Mouse (Mus musculus): ENCODE results near the gene AA467197. TPM values are rescaled to one million over a fixed set of nuclear protein-coding genes. Genes with fewer than 3 reads are reported as not detected.

The AA467197 gene
- total RNA-seq, 1 experiment = 0.54 TPM

DNA sequence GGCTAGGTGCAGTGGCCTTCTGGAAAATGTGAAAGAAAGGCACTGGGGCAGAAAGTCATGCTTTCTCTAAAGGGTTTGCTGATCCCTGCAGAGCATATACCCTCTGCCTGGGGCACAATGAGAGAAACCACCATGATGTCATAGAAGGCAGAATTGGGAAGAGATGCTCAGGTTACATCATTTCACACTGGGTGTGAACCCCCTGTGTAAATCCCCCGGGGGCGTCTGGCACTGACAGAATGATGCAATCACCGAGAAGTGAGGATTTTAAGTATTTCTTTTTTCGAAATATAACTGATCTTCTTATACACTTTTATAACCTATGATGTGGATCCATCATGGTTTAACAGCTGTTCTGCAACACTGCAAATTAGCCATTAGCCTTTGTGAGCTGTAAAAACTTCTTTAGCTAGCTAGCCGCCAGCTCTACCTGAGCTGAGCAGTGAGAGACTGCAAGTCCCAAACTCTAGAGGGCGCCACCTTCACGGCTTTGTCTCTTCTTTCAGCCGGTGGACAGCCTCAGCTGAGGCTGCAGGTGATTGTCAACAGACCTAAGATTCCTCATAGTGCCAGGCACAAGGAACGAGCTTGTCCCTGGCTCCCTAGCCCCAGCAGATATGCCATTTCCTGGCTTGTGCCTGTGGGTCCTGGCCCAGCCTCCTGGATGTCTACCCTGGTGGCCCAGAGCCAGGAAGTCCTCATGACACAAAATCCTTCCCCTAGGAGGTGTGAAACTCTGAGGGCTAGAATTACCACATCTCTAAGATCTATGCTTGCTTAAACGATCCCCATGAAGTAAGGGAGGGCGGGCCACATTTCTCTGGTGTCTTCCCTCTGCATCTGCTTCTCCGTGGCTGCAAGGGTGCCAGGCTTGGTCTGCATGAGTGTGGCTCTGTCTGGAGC is 29.4 kb downstream of the AA467197 start:
- no peak overlapping the region for H3K9ac ChIP-seq (ENCODE audit: insufficient read depth, low read depth, low read length, poor library complexity, severe bottlenecking)
- no peak overlapping the region for H3K27ac ChIP-seq (ENCODE audit: insufficient read depth, low read depth, low read length, poor library complexity, severe bottlenecking)
- in situ Hi-C loops (cut with MboI; ENCODE audit: low sequenced_read_pairs in 2 of 2, unreplicated experiment in 2 of 2) = no loop called here
- TF ChIP-seq ZC3H11A (IDR thresholded peaks at IDR 0.05; ENCODE audit: borderline replicate concordance, low read depth, low read length) (no peak), HCFC1 (IDR thresholded peaks at IDR 0.05; ENCODE audit: borderline replicate concordance, insufficient read depth, low read length) (no peak), ZNF384 (IDR thresholded peaks at IDR 0.05; ENCODE audit: low read depth, low read length) (no peak), CHD2 (IDR thresholded peaks at IDR 0.05; ENCODE audit: low read depth, low read length) (no peak), MAFK (IDR thresholded peaks at IDR 0.05; ENCODE audit: insufficient read depth, low read depth, low read length) (no peak)
- H3K36me3 ChIP-seq (ENCODE audit: control insufficient read depth, insufficient read depth, low read length, poor library complexity, severe bottlenecking) = no peaks in the 10 kb centered on the region
- peaks cover 0 to 2% of the 10 kb centered on the region in 2 experiments; a peak in 1 of 4 replicates for H3K4me1 ChIP-seq (ENCODE audit: control insufficient read depth in 2 of 2, insufficient read depth in 2 of 2, low read length in 2 of 2, poor library complexity in 1 of 2)
- H3K4me3 ChIP-seq (ENCODE audit: insufficient read depth in 1 of 2, low read depth in 1 of 2, low read length in 2 of 2, poor library complexity in 1 of 2, severe bottlenecking in 1 of 2) = no peak overlapping the region
- no peak for DNase-seq (ENCODE audit: low read depth, low spot score)
- H3K9me3 ChIP-seq (ENCODE audit: control insufficient read depth, insufficient read depth, low read depth, low read length) = no peaks in the 10 kb centered on the region

DNA sequence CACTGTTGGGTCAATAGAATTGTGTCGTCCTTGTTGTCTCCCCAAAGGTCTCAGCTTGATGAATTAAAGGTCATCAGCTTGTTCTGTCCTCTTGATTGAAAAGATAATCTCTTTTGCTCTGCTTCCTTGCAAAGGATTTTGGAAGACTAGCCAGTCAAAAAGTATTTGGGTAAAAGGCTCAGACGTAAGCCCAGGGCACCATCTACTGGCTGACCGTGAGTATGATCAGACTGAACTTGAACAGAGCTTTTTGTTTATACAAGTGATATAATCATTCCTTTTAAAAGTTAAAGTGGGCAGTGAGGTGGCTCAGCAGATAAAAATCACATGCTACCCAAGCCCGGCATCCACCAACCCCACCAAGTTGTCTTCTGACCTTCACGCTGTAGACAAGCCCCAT is 31.1 kb downstream of the AA467197 start:
- Histone ChIP-seq H3K4me1 (ENCODE audit: control insufficient read depth in 2 of 2, insufficient read depth in 2 of 2, low read length in 2 of 2, poor library complexity in 1 of 2) (peaks cover 0 to 2% of the 10 kb centered on the region in 2 experiments; a peak in 1 of 4 replicates), H3K9me3 (ENCODE audit: control insufficient read depth, insufficient read depth, low read depth, low read length) (no peaks in the 10 kb centered on the region), H3K36me3 (ENCODE audit: control insufficient read depth, insufficient read depth, low read length, poor library complexity, severe bottlenecking) (no peaks in the 10 kb centered on the region), H3K27ac (ENCODE audit: insufficient read depth, low read depth, low read length, poor library complexity, severe bottlenecking) (no peak overlapping the region), H3K4me3 (ENCODE audit: insufficient read depth in 1 of 2, low read depth in 1 of 2, low read length in 2 of 2, poor library complexity in 1 of 2, severe bottlenecking in 1 of 2) (no peak overlapping the region), H3K9ac (ENCODE audit: insufficient read depth, low read depth, low read length, poor library complexity, severe bottlenecking) (no peak overlapping the region)
- in situ Hi-C loops (cut with MboI; ENCODE audit: low sequenced_read_pairs in 2 of 2, unreplicated experiment in 2 of 2) = no loop called here
- no peak for DNase-seq (ENCODE audit: low read depth, low spot score)
- TF ChIP-seq ZC3H11A (IDR thresholded peaks at IDR 0.05; ENCODE audit: borderline replicate concordance, low read depth, low read length) (no peak), ZNF384 (IDR thresholded peaks at IDR 0.05; ENCODE audit: low read depth, low read length) (no peak), MAFK (IDR thresholded peaks at IDR 0.05; ENCODE audit: insufficient read depth, low read depth, low read length) (no peak), HCFC1 (IDR thresholded peaks at IDR 0.05; ENCODE audit: borderline replicate concordance, insufficient read depth, low read length) (no peak), CHD2 (IDR thresholded peaks at IDR 0.05; ENCODE audit: low read depth, low read length) (no peak)

DNA sequence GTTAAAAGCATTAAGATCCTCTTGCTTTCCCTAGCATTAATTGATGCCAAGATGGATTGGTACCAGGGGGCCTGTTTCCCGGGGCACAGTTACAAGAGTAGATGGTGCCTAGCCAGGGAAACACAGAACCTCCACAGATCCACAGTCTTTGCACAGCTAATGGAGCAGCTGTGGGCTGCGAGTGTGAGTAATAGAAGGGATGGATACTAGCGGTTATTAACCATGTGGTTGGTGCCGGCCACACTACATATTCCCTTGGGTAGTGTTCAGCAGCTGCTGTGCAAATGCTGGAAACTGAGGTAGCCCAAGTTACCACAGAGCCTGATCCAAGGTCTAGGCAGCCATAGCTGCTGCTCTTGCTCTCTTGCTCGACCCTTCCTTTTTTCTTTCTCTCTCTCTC is 34.9 kb downstream of the AA467197 start:
- H3K36me3 ChIP-seq (ENCODE audit: control insufficient read depth, insufficient read depth, low read length, poor library complexity, severe bottlenecking) = no peaks in the 10 kb centered on the region
- no peak overlapping the region for H3K27ac ChIP-seq (ENCODE audit: insufficient read depth, low read depth, low read length, poor library complexity, severe bottlenecking)
- no peaks in the 10 kb centered on the region for H3K9me3 ChIP-seq (ENCODE audit: control insufficient read depth, insufficient read depth, low read depth, low read length)
- DNase-seq (ENCODE audit: low read depth, low spot score) = no peak
- no peaks in the 10 kb centered on the region for H3K4me1 ChIP-seq (ENCODE audit: control insufficient read depth in 2 of 2, insufficient read depth in 2 of 2, low read length in 2 of 2, poor library complexity in 1 of 2)
- TF ChIP-seq ZNF384 (IDR thresholded peaks at IDR 0.05; ENCODE audit: low read depth, low read length) = no peak
- TF ChIP-seq HCFC1 (IDR thresholded peaks at IDR 0.05; ENCODE audit: borderline replicate concordance, insufficient read depth, low read length) = no peak
- no peak for TF ChIP-seq ZC3H11A (IDR thresholded peaks at IDR 0.05; ENCODE audit: borderline replicate concordance, low read depth, low read length)
- TF ChIP-seq MAFK (IDR thresholded peaks at IDR 0.05; ENCODE audit: insufficient read depth, low read depth, low read length) = no peak
- no peak for TF ChIP-seq CHD2 (IDR thresholded peaks at IDR 0.05; ENCODE audit: low read depth, low read length)
- H3K9ac ChIP-seq (ENCODE audit: insufficient read depth, low read depth, low read length, poor library complexity, severe bottlenecking) = no peak overlapping the region
- in situ Hi-C loops (cut with MboI; ENCODE audit: low sequenced_read_pairs in 2 of 2, unreplicated experiment in 2 of 2) = no loop called here
- H3K4me3 ChIP-seq (ENCODE audit: insufficient read depth in 1 of 2, low read depth in 1 of 2, low read length in 2 of 2, poor library complexity in 1 of 2, severe bottlenecking in 1 of 2) = no peak overlapping the region

DNA sequence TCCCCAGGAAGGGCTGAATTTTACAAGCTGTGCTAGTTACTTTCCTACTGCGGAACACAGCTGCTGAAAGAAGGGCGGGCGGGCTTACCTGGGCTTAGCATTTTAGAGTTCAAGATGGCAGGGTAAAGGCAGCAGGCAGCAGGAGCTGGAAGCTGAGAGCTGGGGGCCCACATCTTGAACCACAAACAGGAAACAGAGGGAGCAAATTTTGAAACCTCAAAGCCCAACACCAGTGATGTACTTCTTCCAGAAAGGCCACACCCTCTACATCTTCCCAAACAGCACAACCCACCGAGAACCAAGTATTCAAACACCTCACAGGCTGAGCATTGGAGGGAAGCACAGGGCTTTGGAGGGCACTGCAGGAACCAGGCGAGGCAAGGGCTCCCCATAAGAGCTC is 36.1 kb downstream of the AA467197 start:
- in situ Hi-C loops (cut with MboI; ENCODE audit: low sequenced_read_pairs in 2 of 2, unreplicated experiment in 2 of 2) = no loop called here
- no peak overlapping the region for H3K4me3 ChIP-seq (ENCODE audit: insufficient read depth in 1 of 2, low read depth in 1 of 2, low read length in 2 of 2, poor library complexity in 1 of 2, severe bottlenecking in 1 of 2)
- H3K36me3 ChIP-seq (ENCODE audit: control insufficient read depth, insufficient read depth, low read length, poor library complexity, severe bottlenecking) = no peaks in the 10 kb centered on the region
- no peak overlapping the region for H3K9ac ChIP-seq (ENCODE audit: insufficient read depth, low read depth, low read length, poor library complexity, severe bottlenecking)
- TF ChIP-seq MAFK (IDR thresholded peaks at IDR 0.05; ENCODE audit: insufficient read depth, low read depth, low read length) (no peak), CHD2 (IDR thresholded peaks at IDR 0.05; ENCODE audit: low read depth, low read length) (no peak), HCFC1 (IDR thresholded peaks at IDR 0.05; ENCODE audit: borderline replicate concordance, insufficient read depth, low read length) (no peak), ZNF384 (IDR thresholded peaks at IDR 0.05; ENCODE audit: low read depth, low read length) (no peak), ZC3H11A (IDR thresholded peaks at IDR 0.05; ENCODE audit: borderline replicate concordance, low read depth, low read length) (no peak)
- DNase-seq (ENCODE audit: low read depth, low spot score) = no peak
- no peak overlapping the region for H3K27ac ChIP-seq (ENCODE audit: insufficient read depth, low read depth, low read length, poor library complexity, severe bottlenecking)
- no peaks in the 10 kb centered on the region for H3K9me3 ChIP-seq (ENCODE audit: control insufficient read depth, insufficient read depth, low read depth, low read length)
- no peaks in the 10 kb centered on the region for H3K4me1 ChIP-seq (ENCODE audit: control insufficient read depth in 2 of 2, insufficient read depth in 2 of 2, low read length in 2 of 2, poor library complexity in 1 of 2)

All from ES-E14 (cell line).